Mouse (Mus musculus) hindbrain, embryonic 16.5 days (tissue): ENCODE data around the gene Cst8. TPM values are rescaled to one million over a fixed set of nuclear protein-coding genes. Genes with fewer than 3 reads are reported as not detected.
"Not testable (repeated sequence)": the region's sequence is repeated elsewhere in the genome, so short reads cannot be mapped to it uniquely, and the experiment has no call there.

Source experiments
- ATAC-seq: fragments of 200-750 bp; cut with Nextera tagmentation; 2 replicates; pipeline ENCODE4 v1.8.0; 2017; ENCODE audit warnings: moderate TSS enrichment, moderate library complexity
- H3K27ac ChIP-seq: fragments of 300-500 bp; sonication (generic); 2 replicates; pipeline ENCODE4 v1.5.1; 2014; ENCODE audit warnings: low read depth, mild to moderate bottlenecking, control low read depth, low read length, moderate library complexity
- H3K27me3 ChIP-seq: fragments of 300-500 bp; sonication (generic); replicated peaks from 2 replicates; pipeline ENCODE4 v1.6.1; 2014; ENCODE audit warnings: low read length; ENCODE audit not compliant: control insufficient read depth, insufficient read depth
- H3K36me3 ChIP-seq: fragments of 300-500 bp; sonication (generic); 2 replicates; pipeline ENCODE4 v1.6.1; 2014; ENCODE audit warnings: mild to moderate bottlenecking, low read length, moderate library complexity, mixed read lengths; ENCODE audit not compliant: control insufficient read depth, insufficient read depth
- H3K4me1 ChIP-seq: fragments of 300-500 bp; sonication (generic); 2 replicates; pipeline ENCODE4 v1.6.1; 2014; ENCODE audit warnings: low read depth, low read length; ENCODE audit not compliant: control insufficient read depth, insufficient read depth
- H3K4me2 ChIP-seq: fragments of 300-500 bp; sonication (generic); 2 replicates; pipeline ENCODE4 v1.6.1; 2014; ENCODE audit warnings: mild to moderate bottlenecking, low read length, control low read depth, moderate library complexity
- H3K4me3 ChIP-seq: fragments of 300-500 bp; sonication (generic); 2 replicates; pipeline ENCODE4 v1.5.1; 2014; ENCODE audit warnings: mild to moderate bottlenecking, low read length, control low read depth, moderate library complexity
- H3K9ac ChIP-seq: fragments of 300-500 bp; sonication (generic); 2 replicates; pipeline ENCODE4 v1.6.1; 2014; ENCODE audit warnings: low read depth, mild to moderate bottlenecking, control low read depth, low read length, moderate library complexity
- H3K9me3 ChIP-seq: fragments of 300-500 bp; sonication (generic); 2 replicates; pipeline ENCODE4 v1.6.1; 2014; ENCODE audit warnings: mild to moderate bottlenecking, low read length, moderate library complexity; ENCODE audit not compliant: control insufficient read depth
- WGBS: fragments of 180-500 bp; shearing (Covaris S2); extraction: QIAGEN DNeasy Blood & Tissue Kit; methylation state at CpG from one replicate; pipeline ENCODE4 v1.1.7; 2014; 5-methylcytosine and 5-hydroxymethylcytosine counted together
- polyA plus RNA-seq: library from polyadenylated mRNA; unstranded; fragments of >200 nt; fragmentation: Nextera tagmentation; extraction: Ambion mirVana; gene quantifications from 2 replicates; pipeline ENCODE4 v1.2.1, GENCODE M21; 2015

Cst8 gene
- not detected in 2 replicates for polyA plus RNA-seq

DNA sequence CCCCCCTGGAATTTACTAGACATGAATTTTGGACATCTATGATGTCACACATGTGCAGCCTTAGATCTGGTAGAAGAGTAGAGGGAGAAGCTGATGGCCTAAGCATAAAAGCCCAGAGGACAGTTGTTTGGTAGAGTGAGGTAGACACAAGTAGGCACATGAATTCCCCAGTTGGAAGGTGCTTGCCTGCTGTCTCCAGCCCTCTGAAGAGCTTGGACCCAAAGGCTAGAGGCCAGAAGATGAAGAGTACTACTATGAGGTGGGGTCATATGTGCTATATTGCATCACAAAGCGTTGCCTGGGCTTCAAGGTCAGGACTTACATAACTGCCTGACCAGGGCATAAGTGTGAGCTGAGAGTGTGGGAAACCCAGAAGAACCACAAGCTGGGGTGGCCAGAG, at the start of gene Cst8:
Cst8 (plus strand) TSS at position 301 of the 400 bp plus-strand sequence.
- no peak within 1 kb of the TSS for H3K27ac ChIP-seq

DNA sequence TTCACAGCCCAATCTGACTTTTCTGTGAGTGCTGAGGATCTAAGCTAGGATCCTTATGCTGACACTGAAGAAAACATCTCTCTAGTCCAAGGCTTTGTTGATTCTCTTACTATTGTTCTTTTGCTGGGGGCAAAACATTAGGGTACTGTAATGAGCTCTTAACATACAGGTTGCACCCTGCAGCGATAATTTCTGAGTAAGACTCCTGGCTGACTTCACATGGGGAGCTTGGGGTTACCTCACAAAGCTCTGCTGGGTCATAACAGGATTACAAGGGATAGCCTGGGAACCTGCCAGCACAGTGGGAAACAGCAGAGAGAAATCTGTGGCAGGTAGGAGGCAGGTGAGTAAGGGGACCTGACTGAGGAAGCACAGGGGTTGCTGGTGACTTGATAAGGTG, 48.5 kb upstream of the Cst8 start, which contains the start of gene Cstl1:
Cstl1 (plus strand) TSS at position 301 of the 400 bp plus-strand sequence.
- H3K9ac ChIP-seq, result no peak within 1 kb of the TSS
- no peak within 1 kb of the TSS for H3K27ac ChIP-seq
- no peak for ATAC-seq
- H3K4me3 ChIP-seq, result no peak within 1 kb of the TSS
- no peaks in the 10 kb centered on the region for H3K36me3 ChIP-seq
- 85% methylated on average over 1 of the region's 1 CpGs for WGBS
- H3K4me1 ChIP-seq, result no peaks in the 10 kb centered on the region
- H3K4me2 ChIP-seq, result no peak within 1 kb of the TSS
- 0 out of 2 replicates have a peak, but pooled peaks cover 2% of the 10 kb centered on the region for H3K27me3 ChIP-seq
- no peaks in the 10 kb centered on the region for H3K9me3 ChIP-seq

More for the DNA sequence above, at the start of gene Cst8:
- 92% methylated on average over 1 of the region's 1 CpGs for WGBS
- no peaks in the 10 kb centered on the region for H3K9me3 ChIP-seq
- H3K4me2 ChIP-seq, result no peak within 1 kb of the TSS
- no peak for ATAC-seq
- H3K4me1 ChIP-seq, result no peaks in the 10 kb centered on the region
- no peak within 1 kb of the TSS for H3K9ac ChIP-seq
- H3K27me3 ChIP-seq, result no peaks in the 10 kb centered on the region
- no peaks in the 10 kb centered on the region for H3K36me3 ChIP-seq
- no peak within 1 kb of the TSS for H3K4me3 ChIP-seq

DNA sequence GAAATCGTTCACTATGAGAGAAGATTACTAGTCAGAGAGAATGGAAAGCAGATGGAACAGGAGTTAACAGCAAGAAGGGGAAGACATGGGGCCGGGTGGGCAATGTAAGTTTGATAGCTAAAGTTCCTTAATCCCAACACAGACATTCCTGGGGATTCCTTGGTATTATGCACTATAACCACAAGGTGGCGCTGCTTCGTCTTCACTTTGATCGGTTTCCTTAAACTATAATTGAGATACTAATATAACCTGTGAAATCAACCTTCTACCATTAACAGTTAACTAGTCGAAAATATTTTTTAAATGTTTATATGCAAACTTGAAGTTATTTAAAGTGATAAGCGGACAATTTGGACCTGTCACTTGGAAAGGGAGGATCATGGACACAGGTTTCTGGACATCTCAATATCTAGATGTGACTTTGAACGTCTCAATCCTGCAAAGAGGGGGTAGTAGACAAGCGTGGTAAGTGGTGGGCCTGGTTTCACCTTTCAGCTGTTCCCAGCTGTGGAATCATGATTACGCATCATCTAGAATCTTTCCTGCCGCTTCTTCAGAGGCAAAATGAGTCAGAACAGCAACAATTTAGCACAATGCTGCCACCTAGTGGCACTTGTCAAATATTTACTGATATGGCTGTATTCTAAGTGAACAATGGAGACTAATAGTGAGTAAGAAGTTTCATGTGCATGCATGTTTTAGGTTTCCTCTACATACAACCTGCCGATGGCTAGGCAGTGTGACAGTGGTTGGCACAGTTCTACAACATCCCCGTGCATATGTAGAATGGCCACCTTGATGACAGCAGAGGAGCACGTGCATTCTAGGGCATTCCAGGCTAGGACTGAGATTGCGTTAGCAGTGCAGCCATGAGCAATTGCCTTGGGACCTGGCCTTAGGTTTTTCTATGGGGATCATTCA, 46.4 kb upstream of the Cst8 start:
- H3K9ac ChIP-seq, result peak overlapping the region; percentile 54; the same call in 1 of the 2 replicates
- no peaks in the 10 kb centered on the region for H3K36me3 ChIP-seq
- peak; percentile 95 for ATAC-seq
- peak overlapping the region; percentile 73 for H3K4me2 ChIP-seq
- H3K4me3 ChIP-seq, result peak overlapping the region; percentile 41
- H3K27me3 ChIP-seq, result 0 out of 2 replicates have a peak, but pooled peaks cover 2% of the 10 kb centered on the region
- 18% methylated on average over 15 of the region's 15 CpGs for WGBS
- no peaks in the 10 kb centered on the region for H3K9me3 ChIP-seq
- H3K27ac ChIP-seq, result 0 out of 2 replicates have a peak overlapping the region, but pooled peaks have one; percentile 35
- no peaks in the 10 kb centered on the region for H3K4me1 ChIP-seq

DNA sequence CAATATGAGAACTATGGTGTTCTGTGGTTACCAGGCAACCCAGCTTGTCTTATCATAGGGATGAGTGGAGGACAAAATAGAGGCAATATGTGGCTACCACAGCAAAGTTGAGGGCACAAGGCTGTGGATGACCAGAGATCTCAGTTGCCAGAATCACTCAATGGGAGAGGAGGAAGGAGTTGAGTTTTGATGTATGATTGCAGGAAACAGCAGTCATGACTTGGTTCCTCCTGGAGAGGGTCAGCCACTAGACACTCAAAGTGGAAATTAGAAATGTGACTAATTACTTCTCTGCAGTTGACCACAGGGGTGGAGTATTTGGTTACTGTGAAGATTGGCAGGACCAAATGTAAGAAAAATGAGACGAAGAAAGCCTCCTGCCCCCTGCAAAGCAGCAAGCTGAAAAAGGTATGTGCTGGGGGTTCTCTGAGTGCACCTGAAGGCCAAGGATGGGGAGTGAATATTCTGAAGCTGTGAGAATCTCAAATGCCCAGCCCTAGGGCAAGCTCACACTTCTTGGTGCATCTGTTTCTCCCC, 44.2 kb upstream of the Cst8 start:
- ATAC-seq, result no peak
- Histone ChIP-seq H3K4me2 (no peak overlapping the region), H3K36me3 (no peaks in the 10 kb centered on the region), H3K27ac (no peak overlapping the region), H3K9ac (no peak overlapping the region), H3K27me3 (0 out of 2 replicates have a peak, but pooled peaks cover 2% of the 10 kb centered on the region), H3K4me3 (no peak overlapping the region), H3K4me1 (no peaks in the 10 kb centered on the region), H3K9me3 (no peaks in the 10 kb centered on the region)
- WGBS, result 87% methylated on average over 1 of the region's 1 CpGs

DNA sequence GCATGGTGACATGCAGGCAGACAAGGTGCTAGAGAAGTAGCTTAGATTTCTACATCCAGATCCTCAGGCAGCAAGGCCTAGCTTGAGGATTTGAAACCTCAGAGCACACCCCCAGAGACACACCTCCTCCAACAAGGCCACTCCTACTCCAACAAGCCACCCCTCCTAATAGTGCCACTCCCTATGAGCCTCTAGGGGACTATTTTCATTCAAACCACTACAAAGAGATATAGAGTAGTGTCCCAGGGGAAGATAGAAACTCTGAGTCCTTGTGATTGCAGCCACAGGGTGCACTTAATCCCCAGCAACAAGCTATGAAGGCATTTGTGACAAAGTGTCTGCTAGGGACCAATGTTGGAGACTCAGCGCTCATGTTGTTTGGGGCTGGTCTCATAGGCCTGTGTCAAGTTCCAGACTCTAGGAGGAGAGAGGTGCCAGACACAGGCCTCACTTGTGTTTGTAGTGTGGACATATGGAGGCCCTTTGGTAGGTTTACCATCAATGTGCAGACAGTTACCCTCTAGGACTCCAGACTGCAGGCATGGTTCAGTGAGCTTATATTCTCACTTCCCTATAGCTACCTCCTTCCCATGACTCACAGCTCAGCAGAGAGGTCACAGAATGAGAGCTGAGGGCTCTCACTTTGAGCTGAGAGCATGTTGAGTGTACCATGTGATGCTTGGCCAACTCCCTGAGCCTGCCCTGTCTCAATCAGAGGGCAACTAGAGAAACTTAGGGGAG, 34.8 kb upstream of the Cst8 start:
- Histone ChIP-seq H3K4me2 (no peak overlapping the region), H3K9ac (no peak overlapping the region), H3K4me1 (no peaks in the 10 kb centered on the region), H3K27me3 (no peaks in the 10 kb centered on the region), H3K36me3 (no peaks in the 10 kb centered on the region), H3K4me3 (no peak overlapping the region), H3K9me3 (no peaks in the 10 kb centered on the region), H3K27ac (no peak overlapping the region)
- 100% methylated on average over 1 of the region's 1 CpGs for WGBS
- ATAC-seq, result no peak

DNA sequence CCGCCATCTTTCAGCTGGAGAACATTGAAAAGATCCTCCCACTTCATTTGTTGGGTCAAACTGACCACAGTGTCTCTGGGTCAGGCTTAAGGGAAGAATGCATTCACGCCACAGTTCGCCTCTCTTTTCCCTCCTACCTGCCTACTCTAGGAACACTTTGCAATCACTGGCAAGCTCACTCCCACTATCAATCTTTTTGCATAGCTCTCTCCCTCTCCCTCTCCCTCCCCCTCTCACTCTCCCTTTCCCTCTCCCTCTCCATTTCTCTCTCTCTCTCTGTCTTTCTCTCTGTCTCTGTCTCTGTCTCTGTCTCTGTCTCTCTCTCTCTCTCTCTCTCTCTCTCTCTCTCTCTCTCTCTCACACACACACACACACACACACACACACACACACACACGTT, 27.2 kb upstream of the Cst8 start, which contains the start of gene Cst11:
Cst11 (minus strand) TSS at position 101 of the 400 bp plus-strand sequence.
- not testable (repeated sequence) for H3K27me3 ChIP-seq, H3K36me3 ChIP-seq, ATAC-seq, H3K9me3 ChIP-seq, H3K9ac ChIP-seq, H3K4me2 ChIP-seq, H3K27ac ChIP-seq, H3K4me1 ChIP-seq, H3K4me3 ChIP-seq
- WGBS, result 84% methylated on average over 4 of the region's 4 CpGs

DNA sequence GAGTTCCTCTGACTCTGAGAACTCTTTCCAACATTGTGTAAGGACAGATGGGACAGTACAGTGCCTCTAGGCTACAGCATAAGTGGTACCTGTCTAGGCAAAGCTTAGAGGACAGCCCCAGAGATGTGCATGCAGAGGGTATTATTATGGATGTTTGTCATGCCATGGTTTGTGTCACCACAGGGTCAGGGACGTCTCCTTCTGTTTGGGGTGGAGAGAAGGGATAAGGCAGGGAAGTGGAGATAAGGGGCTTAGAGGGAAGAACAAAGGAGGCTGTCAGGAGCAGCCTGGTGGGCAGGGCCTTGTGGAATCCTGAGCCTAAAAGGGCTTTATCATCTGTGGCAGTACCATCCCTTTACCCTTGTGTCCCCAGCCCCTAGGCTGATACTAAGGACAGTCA, 16.9 kb upstream of the Cst8 start, which contains the start of gene 8030411F24Rik:
8030411F24Rik (plus strand) TSS at position 301 of the 400 bp plus-strand sequence.
- H3K9ac ChIP-seq, result no peak within 1 kb of the TSS
- 16% methylated on average over 1 of the region's 1 CpGs for WGBS

DNA sequence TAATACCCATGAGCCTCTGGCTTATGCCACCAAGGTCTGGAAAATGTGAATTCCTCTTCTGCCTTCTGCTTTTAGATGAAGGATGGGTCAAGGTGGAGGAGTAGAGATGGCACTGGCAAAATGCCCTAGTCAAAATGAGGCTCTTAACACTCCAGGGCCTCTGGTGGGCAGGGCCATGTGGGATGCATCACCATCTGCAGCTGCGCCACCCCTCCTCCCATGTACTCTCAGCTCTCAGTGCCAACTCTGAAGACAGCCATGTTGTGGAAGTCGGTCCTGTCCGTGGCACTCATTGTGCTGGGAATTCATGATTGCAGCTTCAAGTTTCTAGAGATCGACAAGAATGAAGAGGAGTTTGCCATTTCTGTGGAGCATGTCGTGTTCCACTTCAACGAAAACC, 9.4 kb upstream of the Cst8 start, which contains the start of gene Cst12:
Cst12 (plus strand) TSS at position 220 of the 400 bp plus-strand sequence.
- no peaks in the 10 kb centered on the region for H3K36me3 ChIP-seq
- no peaks in the 10 kb centered on the region for H3K27me3 ChIP-seq
- no peaks in the 10 kb centered on the region for H3K4me1 ChIP-seq
- no peak within 1 kb of the TSS for H3K4me3 ChIP-seq
- no peaks in the 10 kb centered on the region for H3K9me3 ChIP-seq
- H3K4me2 ChIP-seq, result no peak within 1 kb of the TSS
- no peak within 1 kb of the TSS for H3K27ac ChIP-seq
- no peak for ATAC-seq
- H3K9ac ChIP-seq, result no peak within 1 kb of the TSS
- WGBS, result 92% methylated on average over 6 of the region's 6 CpGs

More for the DNA sequence above, 16.9 kb upstream of the Cst8 start, which contains the start of gene 8030411F24Rik:
- no peaks in the 10 kb centered on the region for H3K4me1 ChIP-seq
- H3K4me2 ChIP-seq, result no peak within 1 kb of the TSS
- H3K4me3 ChIP-seq, result no peak within 1 kb of the TSS
- ATAC-seq, result no peak
- no peak within 1 kb of the TSS for H3K27ac ChIP-seq
- no peaks in the 10 kb centered on the region for H3K27me3 ChIP-seq
- H3K9me3 ChIP-seq, result no peaks in the 10 kb centered on the region
- H3K36me3 ChIP-seq, result no peaks in the 10 kb centered on the region
